Mouse (Mus musculus): ENCODE data around the gene Tmem178b. TPM values are rescaled to one million over a fixed set of nuclear protein-coding genes. Genes with fewer than 3 reads are reported as not detected.

Gene Tmem178b
- polyA plus RNA-seq, 1 experiment from 2014 or later, result 48.9 TPM

GRCm38 (mm10) chr6:40076089-40076488, 203.0 kb downstream of the Tmem178b start:
- Histone ChIP-seq H3K4me1 (ENCODE audit: control insufficient read depth, insufficient read depth, low read length) (0 out of 2 replicates have a peak, but pooled peaks cover 5% of the 10 kb centered on the region), H3K4me3 (ENCODE audit: low read depth, low read length) (no peak overlapping the region), H3K27ac (ENCODE audit: low read depth, low read length) (peak overlapping the region; percentile 30; the same call in 1 of the 2 replicates), H3K36me3 (ENCODE audit: control insufficient read depth, insufficient read depth, low read length) (no peaks in the 10 kb centered on the region), H3K9ac (replicated peaks; ENCODE audit: low read depth, low read length) (no peak overlapping the region), H3K4me2 (ENCODE audit: low read depth, low read length) (no peak overlapping the region), H3K9me3 (ENCODE audit: control insufficient read depth, low read length) (no peaks in the 10 kb centered on the region), H3K27me3 (ENCODE audit: control insufficient read depth, insufficient read depth, low read length) (no peaks in the 10 kb centered on the region)
- WGBS, result 21% methylated on average over 1 of the region's 1 CpGs
- ATAC-seq (ENCODE audit: low read depth), result no peak

- 88% methylated on average over 5 of the region's 5 CpGs for WGBS
- Histone ChIP-seq H3K4me1 (ENCODE audit: control insufficient read depth, insufficient read depth, low read length) (0 out of 2 replicates have a peak, but pooled peaks cover 5% of the 10 kb centered on the region), H3K9me3 (ENCODE audit: control insufficient read depth, low read length) (no peaks in the 10 kb centered on the region), H3K9ac (replicated peaks; ENCODE audit: low read depth, low read length) (no peak overlapping the region), H3K27ac (ENCODE audit: low read depth, low read length) (no peak overlapping the region), H3K4me2 (ENCODE audit: low read depth, low read length) (no peak overlapping the region), H3K4me3 (ENCODE audit: low read depth, low read length) (no peak overlapping the region), H3K27me3 (ENCODE audit: control insufficient read depth, insufficient read depth, low read length) (no peaks in the 10 kb centered on the region), H3K36me3 (ENCODE audit: control insufficient read depth, insufficient read depth, low read length) (no peaks in the 10 kb centered on the region)
- ATAC-seq (ENCODE audit: low read depth), result no peak
Measured at GRCm38 (mm10) chr6:40076670-40077313, 203.7 kb downstream of the Tmem178b start.

GRCm38 (mm10) chr6:40078353-40078752, 205.3 kb downstream of the Tmem178b start:
- Histone ChIP-seq H3K4me1 (ENCODE audit: control insufficient read depth, insufficient read depth, low read length) (0 out of 2 replicates have a peak, but pooled peaks cover 5% of the 10 kb centered on the region), H3K4me2 (ENCODE audit: low read depth, low read length) (no peak overlapping the region), H3K4me3 (ENCODE audit: low read depth, low read length) (no peak overlapping the region), H3K9me3 (ENCODE audit: control insufficient read depth, low read length) (no peaks in the 10 kb centered on the region), H3K27ac (ENCODE audit: low read depth, low read length) (no peak overlapping the region), H3K9ac (replicated peaks; ENCODE audit: low read depth, low read length) (no peak overlapping the region), H3K36me3 (ENCODE audit: control insufficient read depth, insufficient read depth, low read length) (no peaks in the 10 kb centered on the region), H3K27me3 (ENCODE audit: control insufficient read depth, insufficient read depth, low read length) (no peaks in the 10 kb centered on the region)
- 91% methylated on average over 3 of the region's 3 CpGs for WGBS
- no peak for ATAC-seq (ENCODE audit: low read depth)

- Histone ChIP-seq H3K27ac (ENCODE audit: low read depth, low read length) (no peak overlapping the region), H3K9ac (replicated peaks; ENCODE audit: low read depth, low read length) (no peak overlapping the region), H3K36me3 (ENCODE audit: control insufficient read depth, insufficient read depth, low read length) (no peaks in the 10 kb centered on the region), H3K27me3 (ENCODE audit: control insufficient read depth, insufficient read depth, low read length) (no peaks in the 10 kb centered on the region), H3K9me3 (ENCODE audit: control insufficient read depth, low read length) (no peaks in the 10 kb centered on the region), H3K4me2 (ENCODE audit: low read depth, low read length) (no peak overlapping the region), H3K4me3 (ENCODE audit: low read depth, low read length) (no peak overlapping the region), H3K4me1 (ENCODE audit: control insufficient read depth, insufficient read depth, low read length) (0 out of 2 replicates have a peak, but pooled peaks cover 5% of the 10 kb centered on the region)
- WGBS, result 88% methylated on average over 3 of the region's 3 CpGs
- ATAC-seq (ENCODE audit: low read depth), result no peak
Measured at GRCm38 (mm10) chr6:40083726-40084125, 210.7 kb downstream of the Tmem178b start.

GRCm38 (mm10) chr6:40091250-40091651, 218.2 kb downstream of the Tmem178b start:
- no peak for ATAC-seq (ENCODE audit: low read depth)
- H3K27ac ChIP-seq (ENCODE audit: low read depth, low read length), result no peak overlapping the region
- no peak overlapping the region for H3K4me2 ChIP-seq (ENCODE audit: low read depth, low read length)
- no peaks in the 10 kb centered on the region for H3K36me3 ChIP-seq (ENCODE audit: control insufficient read depth, insufficient read depth, low read length)
- H3K4me3 ChIP-seq (ENCODE audit: low read depth, low read length), result no peak overlapping the region
- no peaks in the 10 kb centered on the region for H3K4me1 ChIP-seq (ENCODE audit: control insufficient read depth, insufficient read depth, low read length)
- H3K9ac ChIP-seq (replicated peaks; ENCODE audit: low read depth, low read length), result no peak overlapping the region
- no peaks in the 10 kb centered on the region for H3K27me3 ChIP-seq (ENCODE audit: control insufficient read depth, insufficient read depth, low read length)
- 31% methylated on average over 5 of the region's 5 CpGs for WGBS
- H3K9me3 ChIP-seq (ENCODE audit: control insufficient read depth, low read length), result no peaks in the 10 kb centered on the region

GRCm38 (mm10) chr6:40098498-40098897, 225.4 kb downstream of the Tmem178b start:
- Histone ChIP-seq H3K4me2 (ENCODE audit: low read depth, low read length) (no peak overlapping the region), H3K27ac (ENCODE audit: low read depth, low read length) (no peak overlapping the region), H3K9ac (replicated peaks; ENCODE audit: low read depth, low read length) (no peak overlapping the region), H3K9me3 (ENCODE audit: control insufficient read depth, low read length) (no peaks in the 10 kb centered on the region), H3K27me3 (ENCODE audit: control insufficient read depth, insufficient read depth, low read length) (no peaks in the 10 kb centered on the region), H3K4me3 (ENCODE audit: low read depth, low read length) (no peak overlapping the region), H3K4me1 (ENCODE audit: control insufficient read depth, insufficient read depth, low read length) (peaks cover 2% of the 10 kb centered on the region; the same call in 1 of the 2 replicates), H3K36me3 (ENCODE audit: control insufficient read depth, insufficient read depth, low read length) (no peaks in the 10 kb centered on the region)
- 79% methylated on average over 2 of the region's 2 CpGs for WGBS
- no peak for ATAC-seq (ENCODE audit: low read depth)

GRCm38 (mm10) chr6:40101785-40102184, 228.7 kb downstream of the Tmem178b start:
- no peak for ATAC-seq (ENCODE audit: low read depth)
- Histone ChIP-seq H3K9me3 (ENCODE audit: control insufficient read depth, low read length) (no peaks in the 10 kb centered on the region), H3K4me3 (ENCODE audit: low read depth, low read length) (no peak overlapping the region), H3K27me3 (ENCODE audit: control insufficient read depth, insufficient read depth, low read length) (no peaks in the 10 kb centered on the region), H3K27ac (ENCODE audit: low read depth, low read length) (no peak overlapping the region), H3K9ac (replicated peaks; ENCODE audit: low read depth, low read length) (no peak overlapping the region), H3K36me3 (ENCODE audit: control insufficient read depth, insufficient read depth, low read length) (no peaks in the 10 kb centered on the region), H3K4me2 (ENCODE audit: low read depth, low read length) (no peak overlapping the region), H3K4me1 (ENCODE audit: control insufficient read depth, insufficient read depth, low read length) (peaks cover 5% of the 10 kb centered on the region; the same call in 1 of the 2 replicates)
- 94% methylated on average over 4 of the region's 4 CpGs for WGBS

- ATAC-seq (ENCODE audit: low read depth), result no peak
- H3K27ac ChIP-seq (ENCODE audit: low read depth, low read length), result no peak overlapping the region
- no peaks in the 10 kb centered on the region for H3K9me3 ChIP-seq (ENCODE audit: control insufficient read depth, low read length)
- H3K4me3 ChIP-seq (ENCODE audit: low read depth, low read length), result no peak overlapping the region
- H3K4me1 ChIP-seq (ENCODE audit: control insufficient read depth, insufficient read depth, low read length), result peaks cover 5% of the 10 kb centered on the region; the same call in 1 of the 2 replicates
- H3K4me2 ChIP-seq (ENCODE audit: low read depth, low read length), result no peak overlapping the region
- WGBS, result 35% methylated on average over 4 of the region's 4 CpGs
- H3K9ac ChIP-seq (replicated peaks; ENCODE audit: low read depth, low read length), result no peak overlapping the region
- H3K27me3 ChIP-seq (ENCODE audit: control insufficient read depth, insufficient read depth, low read length), result no peaks in the 10 kb centered on the region
- no peaks in the 10 kb centered on the region for H3K36me3 ChIP-seq (ENCODE audit: control insufficient read depth, insufficient read depth, low read length)
Measured at GRCm38 (mm10) chr6:40102863-40103262, 229.8 kb downstream of the Tmem178b start.

- no peak for ATAC-seq (ENCODE audit: low read depth)
- Histone ChIP-seq H3K4me3 (ENCODE audit: low read depth, low read length) (no peak overlapping the region), H3K27me3 (ENCODE audit: control insufficient read depth, insufficient read depth, low read length) (no peaks in the 10 kb centered on the region), H3K4me2 (ENCODE audit: low read depth, low read length) (no peak overlapping the region), H3K9ac (replicated peaks; ENCODE audit: low read depth, low read length) (no peak overlapping the region), H3K36me3 (ENCODE audit: control insufficient read depth, insufficient read depth, low read length) (no peaks in the 10 kb centered on the region), H3K27ac (ENCODE audit: low read depth, low read length) (no peak overlapping the region), H3K4me1 (ENCODE audit: control insufficient read depth, insufficient read depth, low read length) (no peaks in the 10 kb centered on the region), H3K9me3 (ENCODE audit: control insufficient read depth, low read length) (no peaks in the 10 kb centered on the region)
- WGBS, result 71% methylated on average over 5 of the region's 5 CpGs
Measured at GRCm38 (mm10) chr6:40110029-40110428, 237.0 kb downstream of the Tmem178b start.

All from neural tube, embryonic 14.5 days (tissue).